Mouse (Mus musculus) spleen, adult 10 weeks (tissue): ENCODE results near the gene Trim38. TPM values are rescaled to one million over a fixed set of nuclear protein-coding genes. Genes with fewer than 3 reads are reported as not detected.

Experiments
- polyA plus RNA-seq: library from polyadenylated mRNA; stranded (reverse); fragments of 350-450 nt; fragmentation: Illumina TruSeq; extraction: RNeasy Lipid Tissue Mini Kit (QIAGEN cat#74804); gene quantifications from one replicate; pipeline ENCODE4 v1.2.3, GENCODE M21; 2015; ENCODE audit warnings: low replicate concordance; ENCODE audit not compliant: insufficient read depth

The Trim38 gene
- polyA plus RNA-seq: not detected

GRCm38 (mm10) chr13:23769613-23770012 lies at the start of gene Trim38:
Gene Trim38 (plus strand): TSS chr13:23769913.

GRCm38 (mm10) chr13:23738677-23739068 lies 31.0 kb upstream of the Trim38 start, which contains the start of gene Hist1h1c:
Gene Hist1h1c (plus strand): TSS chr13:23738808.

GRCm38 (mm10) chr13:23745381-23746161 lies 24.1 kb upstream of the Trim38 start, which contains the start of gene Hist1h3c:
Gene Hist1h3c (minus strand): TSS chr13:23745602.

GRCm38 (mm10) chr13:23746201-23747080 lies 23.3 kb upstream of the Trim38 start, which contains the start of gene Hist1h2bb:
Gene Hist1h2bb (plus strand): TSS chr13:23746734.

GRCm38 (mm10) chr13:23750839-23751477 lies 18.8 kb upstream of the Trim38 start, which contains the start of gene Hist1h2ab:
Gene Hist1h2ab (plus strand): TSS chr13:23751126.

GRCm38 (mm10) chr13:23752067-23752741 lies 17.5 kb upstream of the Trim38 start, which contains the start of gene Hist1h3b:
Gene Hist1h3b (plus strand): TSS chr13:23752267.

GRCm38 (mm10) chr13:23756790-23757189 lies 12.9 kb upstream of the Trim38 start, which contains the start of gene Hist1h4b:
Gene Hist1h4b (plus strand): TSS chr13:23757013.

GRCm38 (mm10) chr13:23760972-23761864 lies 8.5 kb upstream of the Trim38 start, which contains the start of gene Hist1h4a:
Gene Hist1h4a (minus strand): TSS chr13:23761230.

GRCm38 (mm10) chr13:23761871-23762821 lies 7.6 kb upstream of the Trim38 start, which contains the start of gene Hist1h3a:
Gene Hist1h3a (minus strand): TSS chr13:23762386.

GRCm38 (mm10) chr13:23763586-23764323 lies 6.0 kb upstream of the Trim38 start, which contains the start of gene Hist1h1a:
Gene Hist1h1a (plus strand): TSS chr13:23763666.

GRCm38 (mm10) chr13:23806422-23807052 lies 36.8 kb downstream of the Trim38 start, which contains the start of gene Slc17a2:
Gene Slc17a2 (plus strand): TSS chr13:23806993.

GRCm38 (mm10) chr13:23839308-23839707 lies 69.6 kb downstream of the Trim38 start, which contains the start of gene Slc17a3:
Gene Slc17a3 (plus strand): TSS chr13:23839434.

Other genes starting within 250 kb of the Trim38 start
- gene Hist1h4h, start 238.9 kb upstream of the Trim38 start, polyA plus RNA-seq: not detected
- gene Hist1h2af, start 236.0 kb upstream of the Trim38 start, polyA plus RNA-seq: not detected
- gene Hist1h3g, start 234.5 kb upstream of the Trim38 start, polyA plus RNA-seq: not detected
- gene Hist1h2bh, start 226.5 kb upstream of the Trim38 start, polyA plus RNA-seq: 0.36 TPM
- not detected for gene Hist1h3f, start 225.9 kb upstream of the Trim38 start, polyA plus RNA-seq
- gene Hist1h4f, start 218.3 kb upstream of the Trim38 start, polyA plus RNA-seq: not detected
- gene Hist1h1d, start 216.7 kb upstream of the Trim38 start, polyA plus RNA-seq: 0.11 TPM
- gene Hist1h3e, start 207.5 kb upstream of the Trim38 start, polyA plus RNA-seq: not detected
- gene Hist1h2ae, start 198.7 kb upstream of the Trim38 start, polyA plus RNA-seq: 0.52 TPM
- 1.1 TPM for gene Hist1h2bg, start 198.5 kb upstream of the Trim38 start, polyA plus RNA-seq
- not detected for gene Hist1h2bf, start 195.7 kb upstream of the Trim38 start, polyA plus RNA-seq
- gene Hist1h2ad, start 195.5 kb upstream of the Trim38 start, polyA plus RNA-seq: not detected
- 0.39 TPM for gene Hist1h3d, start 194.2 kb upstream of the Trim38 start, polyA plus RNA-seq
- not detected for gene Hist1h4d, start 188.3 kb upstream of the Trim38 start, polyA plus RNA-seq
- 3.3 TPM for gene Hist1h2be, start 148.8 kb upstream of the Trim38 start, polyA plus RNA-seq
- gene Hist1h1e, start 147.4 kb upstream of the Trim38 start, polyA plus RNA-seq: 0.40 TPM
- 0.75 TPM for gene Hist1h2ac, start 86.0 kb upstream of the Trim38 start, polyA plus RNA-seq
- 19.4 TPM for gene Hist1h2bc, start 85.7 kb upstream of the Trim38 start, polyA plus RNA-seq
- not detected for gene Hist1h1t, start 74.1 kb upstream of the Trim38 start, polyA plus RNA-seq
- gene Hist1h4c, start 71.5 kb upstream of the Trim38 start, polyA plus RNA-seq: not detected
- 28.5 TPM for gene Hfe, start 59.1 kb upstream of the Trim38 start, polyA plus RNA-seq
- gene Hist1h1c, start 31.1 kb upstream of the Trim38 start, polyA plus RNA-seq: 26.6 TPM
- not detected for gene Hist1h3c, start 24.3 kb upstream of the Trim38 start, polyA plus RNA-seq
- not detected for gene Hist1h2bb, start 23.2 kb upstream of the Trim38 start, polyA plus RNA-seq
- gene Hist1h2ab, start 18.8 kb upstream of the Trim38 start, polyA plus RNA-seq: not detected
- not detected for gene Hist1h3b, start 17.6 kb upstream of the Trim38 start, polyA plus RNA-seq
- gene Hist1h4b, start 12.9 kb upstream of the Trim38 start, polyA plus RNA-seq: not detected
- gene Hist1h4a, start 8.7 kb upstream of the Trim38 start, polyA plus RNA-seq: not detected
- gene Hist1h3a, start 7.5 kb upstream of the Trim38 start, polyA plus RNA-seq: not detected
- gene Hist1h1a, start 6.2 kb upstream of the Trim38 start, polyA plus RNA-seq: not detected
- not detected for gene Slc17a2, start 37.1 kb downstream of the Trim38 start, polyA plus RNA-seq
- not detected for gene Slc17a3, start 69.5 kb downstream of the Trim38 start, polyA plus RNA-seq
- gene Slc17a1, start 97.8 kb downstream of the Trim38 start, polyA plus RNA-seq: not detected
- not detected for gene Slc17a4, start 145.1 kb downstream of the Trim38 start, polyA plus RNA-seq
- not detected for gene Hist1h2ba, start 164.2 kb downstream of the Trim38 start, polyA plus RNA-seq
- gene Hist1h2aa, start 164.5 kb downstream of the Trim38 start, polyA plus RNA-seq: not detected
- not detected for gene Scgn, start 221.3 kb downstream of the Trim38 start, polyA plus RNA-seq